Mouse (Mus musculus): ENCODE measurements around the gene Tti1.

Gene Tti1

GRCm38 (mm10) chr2:157970124-157970523, 58.1 kb downstream of the Tti1 start:
- DNase-seq = no peak

DNA sequence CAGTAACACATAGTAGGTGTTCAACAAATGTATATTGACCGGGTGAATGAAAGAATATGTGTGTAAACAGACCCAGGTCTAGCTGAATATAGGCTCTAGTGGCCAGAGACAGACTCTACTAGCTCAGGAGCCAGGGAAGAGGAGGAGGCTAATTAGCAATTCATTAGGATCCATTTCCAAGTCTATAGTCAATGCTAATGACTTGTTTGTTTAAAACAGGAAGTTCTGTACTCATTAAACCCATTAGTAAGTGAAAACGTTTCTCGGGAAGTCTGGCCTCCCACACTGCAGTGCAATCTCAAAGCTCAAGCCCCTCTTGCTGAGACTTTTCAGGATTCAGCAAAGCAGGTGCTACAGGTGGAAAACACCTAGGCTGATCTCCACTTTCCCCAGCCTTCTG, 60.4 kb downstream of the Tti1 start:
- DNase-seq = no peak

- peak in 1 of 2 experiments; percentile 34 for DNase-seq
Observed at GRCm38 (mm10) chr2:157957707-157958108, 70.5 kb downstream of the Tti1 start.

GRCm38 (mm10) chr2:157953978-157954377, 74.3 kb downstream of the Tti1 start:
- DNase-seq = no peak

DNA sequence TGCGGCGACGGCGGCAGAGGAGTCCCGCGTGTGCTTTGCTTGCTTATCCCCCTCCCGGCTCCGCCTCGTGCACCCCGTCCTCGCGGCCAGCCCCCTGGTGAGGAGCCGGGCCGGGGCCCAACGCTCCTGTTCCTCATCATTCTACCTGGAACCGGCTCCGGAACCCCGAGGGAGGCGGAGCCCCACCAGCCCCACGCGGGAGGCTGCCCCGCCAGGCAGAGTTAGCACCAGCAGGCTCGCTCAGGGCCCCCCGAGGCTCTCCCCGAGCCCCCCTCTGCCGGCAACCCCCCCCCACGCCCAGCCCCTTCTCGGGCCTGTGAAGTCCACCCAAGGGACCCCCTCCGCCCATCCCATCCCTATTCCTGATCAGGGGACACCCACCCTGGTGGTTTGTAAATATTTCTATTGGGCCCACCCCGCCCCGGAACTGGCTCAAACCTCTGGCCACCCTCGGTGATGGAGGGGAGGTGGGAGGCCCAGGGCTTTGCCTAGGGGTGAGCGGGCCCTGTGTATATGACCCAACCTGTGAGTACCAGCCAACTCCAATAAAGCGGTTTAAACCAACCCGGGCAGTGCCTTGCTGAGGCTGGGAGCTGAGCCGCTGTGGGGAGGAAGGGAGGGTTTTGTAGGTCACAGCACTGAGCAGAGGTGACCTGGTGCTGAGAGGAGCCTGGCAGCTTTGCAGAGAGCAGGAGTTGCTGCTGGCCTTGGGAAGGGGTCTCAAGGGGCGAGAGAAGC, 83.9 kb downstream of the Tti1 start:
- peak; percentile 52 to 59 for DNase-seq

- peak; percentile 81 to 88 for DNase-seq
Observed at GRCm38 (mm10) chr2:157943514-157944155, 84.6 kb downstream of the Tti1 start.

GRCm38 (mm10) chr2:157940586-157941185, 87.5 kb downstream of the Tti1 start:
- no peak for DNase-seq

DNA sequence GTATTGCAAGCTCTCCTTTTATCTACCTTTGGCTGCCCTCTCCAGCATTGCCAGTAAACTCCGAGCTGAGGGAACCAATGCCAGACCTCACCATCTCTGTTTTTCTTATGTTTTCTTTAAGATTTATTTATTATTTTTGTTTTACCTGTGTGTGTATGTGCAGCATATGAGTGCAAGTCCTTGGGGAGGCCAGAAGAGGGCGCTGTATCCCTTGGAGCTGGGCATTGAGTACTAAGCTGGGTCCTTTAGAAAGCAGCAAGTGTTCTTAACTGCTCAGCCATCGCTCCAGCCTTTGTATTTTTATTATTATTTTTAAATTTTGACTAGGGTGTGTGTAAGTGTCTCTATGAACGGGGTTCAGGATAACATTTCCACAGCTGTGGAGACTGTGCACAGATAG, 91.6 kb downstream of the Tti1 start:
- DNase-seq = no peak

DNA sequence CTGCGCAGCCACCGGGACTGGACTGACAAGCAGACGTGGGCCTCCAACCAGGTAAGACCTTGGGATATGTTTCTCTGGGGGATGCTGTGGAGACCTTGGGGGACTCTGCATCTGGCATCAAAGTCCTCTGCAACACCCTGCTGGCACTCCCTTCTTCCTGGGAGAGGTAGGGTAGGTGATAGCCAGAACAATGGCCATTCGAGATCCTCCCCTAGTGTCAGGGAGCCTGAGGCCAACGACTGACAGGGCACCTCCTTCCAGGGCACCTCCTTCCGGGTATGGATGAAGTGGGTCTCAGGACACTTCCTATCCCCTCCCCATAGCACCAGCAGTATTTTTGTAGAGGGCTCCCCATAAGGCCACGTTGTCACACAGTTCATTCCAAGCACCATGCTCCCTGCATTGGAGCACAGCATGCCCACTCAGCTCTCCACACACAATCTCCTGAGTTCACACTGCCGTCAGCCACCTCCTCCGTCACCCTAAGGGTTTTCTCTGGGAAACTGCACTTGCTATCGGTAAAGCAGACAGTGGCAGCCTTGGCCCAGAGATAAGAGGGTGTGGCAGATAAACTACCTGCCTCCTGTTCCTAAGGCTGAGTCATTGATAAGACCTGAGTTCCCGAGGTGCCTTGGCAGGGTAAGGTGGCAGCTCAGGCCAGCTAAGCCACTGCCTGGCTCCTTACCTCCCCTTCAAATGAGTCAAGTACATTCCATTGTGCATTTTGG, 92.6 kb downstream of the Tti1 start:
- DNase-seq = no peak

DNA sequence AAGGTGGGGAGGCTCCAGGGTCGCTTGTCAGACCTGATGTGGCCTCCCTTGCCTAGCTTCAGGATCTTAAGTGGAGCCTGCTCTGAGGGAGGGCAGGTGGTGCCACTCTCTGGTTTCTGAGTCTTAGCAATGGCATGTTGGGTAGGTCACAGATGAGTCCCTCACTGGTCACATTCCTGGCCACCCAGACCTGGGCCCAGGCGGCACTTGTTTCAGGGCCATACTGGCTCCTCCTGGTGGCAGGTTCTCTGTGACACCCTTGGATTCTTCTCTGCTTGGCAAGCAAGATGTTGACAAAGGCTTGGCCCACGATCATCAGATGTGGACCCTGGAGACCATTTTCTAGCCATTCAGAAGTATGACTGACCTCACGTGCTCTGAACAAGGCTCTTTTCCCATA, 95.6 kb downstream of the Tti1 start:
- DNase-seq = peak in 1 of 2 experiments; percentile 8

Measured in kidney, postnatal 36 days (tissue).